Mouse (Mus musculus): ENCODE measurements around the gene Glt8d1.

GRCm38 (mm10) chr14:30959031-30959430, 42.2 kb upstream of the Glt8d1 start:
- TF ChIP-seq POLR2A (IDR thresholded peaks at IDR 0.05; ENCODE audit: low read depth, low read length): no peak
- TF ChIP-seq CTCF (IDR thresholded peaks at IDR 0.05; ENCODE audit: extremely low read depth, insufficient read depth, insufficient read length, insufficient replicate concordance): no peak

Measured in spleen, adult 2 months (tissue).